Mouse (Mus musculus) lung, postnatal 0 days (tissue): ENCODE measurements around the gene Abhd12b. TPM values are rescaled to one million over a fixed set of nuclear protein-coding genes. Genes with fewer than 3 reads are reported as not detected.

Experiments
- ATAC-seq: fragments of 200-750 bp; cut with Nextera tagmentation; 2 replicates; pipeline ENCODE4 v1.8.0; 2017; ENCODE audit warnings: moderate library complexity
- DNase-seq: peaks from one replicate; pipeline ENCODE4 v3.0.0-alpha.2; 2016; ENCODE audit warnings: low spot score
- H3K27ac ChIP-seq: fragments of 300-500 bp; sonication (generic); 2 replicates; pipeline ENCODE4 v1.5.1; 2014; ENCODE audit warnings: antibody characterized with exemption, mild to moderate bottlenecking, low read length, mixed read lengths
- H3K27me3 ChIP-seq: fragments of 300-500 bp; sonication (generic); replicated peaks from 2 replicates; pipeline ENCODE4 v1.6.1; 2014; ENCODE audit warnings: low read length, mixed read lengths; ENCODE audit not compliant: insufficient read depth
- H3K36me3 ChIP-seq: fragments of 300-500 bp; sonication (generic); 2 replicates; pipeline ENCODE4 v1.6.1; 2014; ENCODE audit warnings: low read length, mixed read lengths; ENCODE audit not compliant: insufficient read depth
- H3K4me1 ChIP-seq: fragments of 300-500 bp; sonication (generic); 2 replicates; pipeline ENCODE4 v1.6.1; 2014; ENCODE audit warnings: antibody characterized with exemption, low read depth, low read length, mixed read lengths; ENCODE audit not compliant: insufficient read depth
- H3K4me2 ChIP-seq: fragments of 300-500 bp; sonication (generic); replicated peaks from 2 replicates; pipeline ENCODE4 v1.6.1; 2014; ENCODE audit warnings: low read depth, mild to moderate bottlenecking, low read length, moderate library complexity, mixed read lengths
- H3K4me3 ChIP-seq: fragments of 300-500 bp; sonication (generic); 2 replicates; pipeline ENCODE4 v1.5.1; 2014; ENCODE audit warnings: low read depth, low read length
- H3K9ac ChIP-seq: fragments of 300-500 bp; sonication (generic); replicated peaks from 2 replicates; pipeline ENCODE4 v1.6.1; 2014; ENCODE audit warnings: low read depth, mild to moderate bottlenecking
- H3K9me3 ChIP-seq: fragments of 300-500 bp; sonication (generic); 2 replicates; pipeline ENCODE4 v1.6.1; 2016; ENCODE audit warnings: low read length, mixed read lengths
- CTCF ChIP-seq: IDR thresholded peaks from 2 replicates; pipeline ENCODE4 v1.5.1; 2016; ENCODE audit warnings: antibody characterized with exemption, mild to moderate bottlenecking
- EP300 ChIP-seq: IDR thresholded peaks from 2 replicates; pipeline ENCODE4 v1.6.1; 2016; ENCODE audit warnings: antibody characterized with exemption, mild to moderate bottlenecking, control low read depth
- WGBS: fragments of 180-500 bp; shearing (Covaris S2); extraction: QIAGEN DNeasy Blood & Tissue Kit; methylation state at CpG from one replicate; pipeline ENCODE4 v1.1.7; 2014; 5-methylcytosine and 5-hydroxymethylcytosine counted together
- polyA plus RNA-seq: library from polyadenylated mRNA; unstranded; fragments of >200 nt; fragmentation: Nextera tagmentation; extraction: Ambion mirVana; gene quantifications from 2 replicates; pipeline ENCODE4 v1.2.1, GENCODE M21; 2015

The Abhd12b gene
- polyA plus RNA-seq, 1 experiment from 2014 or later, result 0.57 TPM

- Histone ChIP-seq H3K9ac (no peak overlapping the region), H3K27me3 (no peaks in the 10 kb centered on the region), H3K4me2 (no peak overlapping the region), H3K9me3 (no peaks in the 10 kb centered on the region), H3K4me1 (no peaks in the 10 kb centered on the region; the same call in 1 of the 2 replicates), H3K36me3 (no peaks in the 10 kb centered on the region), H3K27ac (no peak overlapping the region), H3K4me3 (no peak overlapping the region)
- DNase-seq, result no peak
- TF ChIP-seq EP300 (no peak), CTCF (no peak)
- 80% methylated on average over 10 of the region's 10 CpGs for WGBS
- no peak for ATAC-seq
Measured at GRCm38 (mm10) chr12:70117146-70117545, 36.8 kb upstream of the Abhd12b start.

GRCm38 (mm10) chr12:70118721-70119345, 35.1 kb upstream of the Abhd12b start:
- Histone ChIP-seq H3K27ac (no peak overlapping the region), H3K4me3 (no peak overlapping the region), H3K36me3 (no peaks in the 10 kb centered on the region), H3K4me1 (no peaks in the 10 kb centered on the region; the same call in 1 of the 2 replicates), H3K9ac (no peak overlapping the region), H3K4me2 (no peak overlapping the region), H3K27me3 (no peaks in the 10 kb centered on the region), H3K9me3 (no peaks in the 10 kb centered on the region)
- ATAC-seq, result no peak
- WGBS, result 78% methylated on average over 10 of the region's 10 CpGs
- DNase-seq, result no peak
- TF ChIP-seq CTCF (peak; percentile 45), EP300 (no peak)

GRCm38 (mm10) chr12:70119552-70119951, 34.4 kb upstream of the Abhd12b start:
- Histone ChIP-seq H3K4me1 (no peaks in the 10 kb centered on the region; the same call in 1 of the 2 replicates), H3K9ac (no peak overlapping the region), H3K9me3 (no peaks in the 10 kb centered on the region), H3K4me2 (no peak overlapping the region), H3K27me3 (no peaks in the 10 kb centered on the region), H3K4me3 (no peak overlapping the region), H3K27ac (no peak overlapping the region), H3K36me3 (no peaks in the 10 kb centered on the region)
- ATAC-seq (no peak), DNase-seq (no peak)
- TF ChIP-seq EP300, result no peak
- no peak for TF ChIP-seq CTCF
- 16% methylated on average over 2 of the region's 2 CpGs for WGBS

- ATAC-seq, result no peak
Measured at GRCm38 (mm10) chr12:70126626-70127025, 27.3 kb upstream of the Abhd12b start.

GRCm38 (mm10) chr12:70129105-70129504, 24.8 kb upstream of the Abhd12b start:
- ATAC-seq, result no peak

More at GRCm38 (mm10) chr12:70126626-70127025, 27.3 kb upstream of the Abhd12b start:
- WGBS, result 77% methylated on average over 4 of the region's 4 CpGs
- no peak overlapping the region for H3K27ac ChIP-seq
- no peaks in the 10 kb centered on the region for H3K27me3 ChIP-seq
- no peaks in the 10 kb centered on the region for H3K36me3 ChIP-seq
- H3K4me1 ChIP-seq, result no peaks in the 10 kb centered on the region; the same call in 1 of the 2 replicates
- no peaks in the 10 kb centered on the region for H3K9me3 ChIP-seq
- H3K9ac ChIP-seq, result no peak overlapping the region
- H3K4me2 ChIP-seq, result no peak overlapping the region
- DNase-seq, result no peak
- TF ChIP-seq EP300 (no peak), CTCF (no peak)
- H3K4me3 ChIP-seq, result no peak overlapping the region

GRCm38 (mm10) chr12:70131042-70131675, 22.8 kb upstream of the Abhd12b start:
- Histone ChIP-seq H3K27me3 (no peaks in the 10 kb centered on the region), H3K4me1 (no peaks in the 10 kb centered on the region), H3K27ac (no peak overlapping the region), H3K9ac (no peak overlapping the region), H3K36me3 (no peaks in the 10 kb centered on the region), H3K9me3 (no peaks in the 10 kb centered on the region), H3K4me3 (peak overlapping the region; percentile 18; the same call in 1 of the 2 replicates), H3K4me2 (peak overlapping the region; percentile 51)
- WGBS, result 38% methylated on average over 20 of the region's 20 CpGs
- DNase-seq (no peak), ATAC-seq (no peak)
- TF ChIP-seq EP300 (no peak), CTCF (no peak)

More at GRCm38 (mm10) chr12:70129105-70129504, 24.8 kb upstream of the Abhd12b start:
- no peak overlapping the region for H3K9ac ChIP-seq
- no peaks in the 10 kb centered on the region for H3K9me3 ChIP-seq
- H3K27ac ChIP-seq, result no peak overlapping the region
- H3K36me3 ChIP-seq, result no peaks in the 10 kb centered on the region
- no peak for DNase-seq
- no peak for TF ChIP-seq EP300
- TF ChIP-seq CTCF, result peak; percentile 46
- H3K4me2 ChIP-seq, result no peak overlapping the region
- WGBS, result 34% methylated on average over 5 of the region's 5 CpGs
- H3K4me1 ChIP-seq, result no peaks in the 10 kb centered on the region
- no peak overlapping the region for H3K4me3 ChIP-seq
- no peaks in the 10 kb centered on the region for H3K27me3 ChIP-seq
